Mouse (Mus musculus): ENCODE measurements at regions not wholly inside any gene's neighbourhood (a gene's known extent, or its start where the extent isn't known, plus 50 kb on each side); places are given as distances from the start of the nearest gene placed in this dataset.

GRCm38 (mm10) chr15:50423082-50423665 is 3461.5 kb upstream of the Gm7489 start:
- no peak for DNase-seq (ENCODE audit: low spot score in 2 of 2)

- no peak for DNase-seq (ENCODE audit: low spot score in 2 of 2)
Observed at GRCm38 (mm10) chr15:50449604-50450003, 3435.1 kb upstream of the Gm7489 start.

GRCm38 (mm10) chr15:50472626-50473025 is 3412.1 kb upstream of the Gm7489 start:
- DNase-seq (ENCODE audit: low spot score in 2 of 2): no peak

GRCm38 (mm10) chr15:50498716-50499115 is 3386.0 kb upstream of the Gm7489 start:
- no peak for DNase-seq (ENCODE audit: low spot score in 2 of 2)

GRCm38 (mm10) chr15:50507999-50508624 is 3376.6 kb upstream of the Gm7489 start:
- no peak for DNase-seq (ENCODE audit: low spot score in 2 of 2)

GRCm38 (mm10) chr15:50513036-50513435 is 3371.7 kb upstream of the Gm7489 start:
- no peak for DNase-seq (ENCODE audit: low spot score in 2 of 2)

GRCm38 (mm10) chr15:50524841-50525240 is 3359.9 kb upstream of the Gm7489 start:
- no peak for DNase-seq (ENCODE audit: low spot score in 2 of 2)

GRCm38 (mm10) chr15:50534490-50534889 is 3350.2 kb upstream of the Gm7489 start:
- no peak for DNase-seq (ENCODE audit: low spot score in 2 of 2)

GRCm38 (mm10) chr15:50563611-50564010 is 3321.1 kb upstream of the Gm7489 start:
- no peak for DNase-seq (ENCODE audit: low spot score in 2 of 2)

GRCm38 (mm10) chr15:50580811-50581210 is 3303.9 kb upstream of the Gm7489 start:
- no peak for DNase-seq (ENCODE audit: low spot score in 2 of 2)

GRCm38 (mm10) chr15:50583951-50584350 is 3300.8 kb upstream of the Gm7489 start:
- DNase-seq (ENCODE audit: low spot score in 2 of 2): no peak

- DNase-seq (ENCODE audit: low spot score in 2 of 2): no peak
Observed at GRCm38 (mm10) chr15:50585496-50585895, 3299.2 kb upstream of the Gm7489 start.

Data from natural killer cell, adult 2 months (primary cell).